Comparison of ENCODE assay signal across 15 mouse cellular contexts in genomic region chr1:130309746-130310145, GRCm38 (mm10).
"Had no signal": no experiment of that assay in that cellular context is flagged by ENCODE, and none has a peak within 500 bp of the region (broad histone marks: within the 10 kb centered on the region; RNA-seq: fewer than 3 reads in every experiment).

No protein-coding gene starts in this region.

- DNase-seq: kidney, adult 2 months; kidney, postnatal 25 days; layer of hippocampus, adult 9-11 months; lung, embryonic 14.5 days; thymus, adult 18-20 months; thymus, postnatal 36 days had no signal

- H3K27me3 ChIP-seq: limb, embryonic 13.5 days; midbrain, embryonic 13.5 days had no signal

- H3K36me3 ChIP-seq: limb, embryonic 10.5 days; limb, embryonic 13.5 days; midbrain, embryonic 13.5 days had no signal

- H3K4me2 ChIP-seq: limb, embryonic 13.5 days; lung, embryonic 14.5 days; midbrain, embryonic 13.5 days had no signal

- H3K27ac ChIP-seq: kidney, postnatal 0 days; layer of hippocampus, adult 2 months; limb, embryonic 10.5 days; limb, embryonic 13.5 days; liver, embryonic 14.5 days; macrophage; midbrain, embryonic 13.5 days had no signal

- H3K9ac ChIP-seq: limb, embryonic 13.5 days; liver, embryonic 14.5 days; lung, embryonic 14.5 days; midbrain, embryonic 13.5 days had no signal

- H3K4me3 ChIP-seq: layer of hippocampus, adult 2 months; limb, embryonic 10.5 days; limb, embryonic 13.5 days; midbrain, embryonic 13.5 days had no signal

- H3K9me3 ChIP-seq: limb, embryonic 10.5 days; limb, embryonic 13.5 days; midbrain, embryonic 13.5 days had no signal

- ATAC-seq: intestine, postnatal 0 days; lung, postnatal 0 days; midbrain, embryonic 13.5 days had no signal

- H3K4me1 ChIP-seq: limb, embryonic 10.5 days; limb, embryonic 13.5 days; midbrain, embryonic 13.5 days had no signal
